Mouse (Mus musculus) intestine, postnatal 0 days (tissue): ENCODE results near the gene Neo1. TPM values are rescaled to one million over a fixed set of nuclear protein-coding genes. Genes with fewer than 3 reads are reported as not detected.

Experiments
- ATAC-seq: fragments of 200-750 bp; cut with Nextera tagmentation; 2 replicates; pipeline ENCODE4 v1.8.0; 2017; ENCODE audit warnings: mild to moderate bottlenecking, moderate TSS enrichment, moderate library complexity
- H3K27ac ChIP-seq: fragments of 300-500 bp; sonication (generic); 2 replicates; pipeline ENCODE4 v1.5.1; 2014; ENCODE audit warnings: mild to moderate bottlenecking, low read depth, low read length, moderate library complexity
- H3K27me3 ChIP-seq: fragments of 300-500 bp; sonication (generic); replicated peaks from 2 replicates; pipeline ENCODE4 v1.6.1; 2014; ENCODE audit warnings: low read length, mixed read lengths; ENCODE audit not compliant: control insufficient read depth, insufficient read depth
- H3K36me3 ChIP-seq: fragments of 300-500 bp; sonication (generic); 2 replicates; pipeline ENCODE4 v1.6.1; 2014; ENCODE audit warnings: mild to moderate bottlenecking, moderate library complexity; ENCODE audit not compliant: control insufficient read depth, insufficient read depth
- H3K4me1 ChIP-seq: fragments of 300-500 bp; sonication (generic); replicated peaks from 2 replicates; pipeline ENCODE4 v1.6.1; 2014; ENCODE audit warnings: antibody characterized with exemption, low read length, mixed read lengths; ENCODE audit not compliant: control insufficient read depth, insufficient read depth
- H3K4me2 ChIP-seq: fragments of 300-500 bp; sonication (generic); replicated peaks from 2 replicates; pipeline ENCODE4 v1.6.1; 2014; ENCODE audit warnings: low read depth, mild to moderate bottlenecking, moderate library complexity
- H3K4me3 ChIP-seq: fragments of 300-500 bp; sonication (generic); 2 replicates; pipeline ENCODE4 v1.5.1; 2014; ENCODE audit warnings: low read depth, low read length
- H3K9ac ChIP-seq: fragments of 300-500 bp; sonication (generic); 2 replicates; pipeline ENCODE4 v1.6.1; 2014; ENCODE audit warnings: mild to moderate bottlenecking, low read depth, low read length
- H3K9me3 ChIP-seq: fragments of 300-500 bp; sonication (generic); 2 replicates; pipeline ENCODE4 v1.6.1; 2016; ENCODE audit warnings: mixed run types; ENCODE audit not compliant: control insufficient read depth
- CTCF ChIP-seq: sonication (generic); IDR thresholded peaks from 2 replicates; pipeline ENCODE4 v1.5.1; 2016; ENCODE audit warnings: low read depth, mild to moderate bottlenecking, control low read depth, antibody characterized with exemption, moderate library complexity
- WGBS: fragments of 180-500 bp; shearing (Covaris S2); extraction: QIAGEN DNeasy Blood & Tissue Kit; methylation state at CpG from one replicate; pipeline ENCODE4 v1.1.7; 2014; 5-methylcytosine and 5-hydroxymethylcytosine counted together
- polyA plus RNA-seq: library from polyadenylated mRNA; unstranded; fragments of >200 nt; fragmentation: Nextera tagmentation; extraction: Ambion mirVana; gene quantifications from 2 replicates; pipeline ENCODE4 v1.2.1, GENCODE M21; 2015

Neo1 gene
- polyA plus RNA-seq, 1 experiment from 2014 or later, result 8.3 TPM

DNA sequence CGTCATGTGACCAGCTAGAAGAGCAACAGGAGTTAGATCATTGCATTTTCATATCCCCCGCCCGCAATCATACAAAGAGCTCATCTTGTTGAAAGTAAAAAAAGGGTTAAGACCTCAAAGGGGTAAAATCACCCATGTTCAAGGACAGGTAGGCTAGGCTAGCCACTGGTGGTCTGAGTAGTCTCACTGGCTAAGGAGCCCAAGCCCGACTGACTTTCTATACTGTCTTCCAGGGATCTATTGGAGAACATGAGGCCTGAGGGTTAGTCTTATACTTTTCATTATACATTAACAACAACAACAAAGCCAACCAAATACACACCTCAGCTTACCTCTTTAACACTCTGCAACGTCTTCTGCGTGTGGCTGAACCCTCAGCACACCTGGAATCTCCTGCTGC, 160.8 kb downstream of the Neo1 start:
- no peaks in the 10 kb centered on the region for H3K9me3 ChIP-seq
- no peak overlapping the region for H3K4me3 ChIP-seq
- no peaks in the 10 kb centered on the region for H3K4me1 ChIP-seq
- no peak overlapping the region for H3K9ac ChIP-seq
- H3K27me3 ChIP-seq, result no peaks in the 10 kb centered on the region
- peaks cover 8% of the 10 kb centered on the region; the same call in 1 of the 2 replicates for H3K36me3 ChIP-seq
- H3K4me2 ChIP-seq, result no peak overlapping the region
- ATAC-seq, result no peak
- 94% methylated on average over 6 of the region's 6 CpGs for WGBS
- no peak overlapping the region for H3K27ac ChIP-seq
- TF ChIP-seq CTCF, result no peak

DNA sequence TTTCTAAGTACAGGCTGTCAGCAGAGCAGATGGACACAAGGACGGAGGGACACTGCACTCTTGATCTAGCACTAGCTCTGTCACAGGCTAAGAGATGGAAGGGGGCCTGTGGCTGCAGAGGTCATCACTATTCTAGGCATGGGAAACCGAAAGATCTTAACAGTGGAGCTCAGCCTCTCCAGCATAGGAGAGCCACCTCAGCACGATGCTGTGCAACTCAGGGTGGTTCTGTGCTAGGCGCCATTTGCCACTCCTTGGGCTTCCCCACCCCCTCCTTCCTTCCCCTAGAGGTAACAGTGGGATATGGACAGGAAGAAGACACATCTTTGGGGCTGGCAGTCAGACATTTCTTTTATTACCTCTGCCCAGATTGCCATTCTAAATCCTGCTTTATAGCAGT, 161.9 kb downstream of the Neo1 start:
- H3K4me3 ChIP-seq, result no peak overlapping the region
- no peak overlapping the region for H3K27ac ChIP-seq
- 85% methylated on average over 4 of the region's 4 CpGs for WGBS
- H3K36me3 ChIP-seq, result no peaks in the 10 kb centered on the region; the same call in 1 of the 2 replicates
- H3K9ac ChIP-seq, result no peak overlapping the region
- H3K4me1 ChIP-seq, result no peaks in the 10 kb centered on the region
- H3K9me3 ChIP-seq, result no peaks in the 10 kb centered on the region
- TF ChIP-seq CTCF, result no peak
- H3K27me3 ChIP-seq, result no peaks in the 10 kb centered on the region
- H3K4me2 ChIP-seq, result no peak overlapping the region
- ATAC-seq, result no peak

DNA sequence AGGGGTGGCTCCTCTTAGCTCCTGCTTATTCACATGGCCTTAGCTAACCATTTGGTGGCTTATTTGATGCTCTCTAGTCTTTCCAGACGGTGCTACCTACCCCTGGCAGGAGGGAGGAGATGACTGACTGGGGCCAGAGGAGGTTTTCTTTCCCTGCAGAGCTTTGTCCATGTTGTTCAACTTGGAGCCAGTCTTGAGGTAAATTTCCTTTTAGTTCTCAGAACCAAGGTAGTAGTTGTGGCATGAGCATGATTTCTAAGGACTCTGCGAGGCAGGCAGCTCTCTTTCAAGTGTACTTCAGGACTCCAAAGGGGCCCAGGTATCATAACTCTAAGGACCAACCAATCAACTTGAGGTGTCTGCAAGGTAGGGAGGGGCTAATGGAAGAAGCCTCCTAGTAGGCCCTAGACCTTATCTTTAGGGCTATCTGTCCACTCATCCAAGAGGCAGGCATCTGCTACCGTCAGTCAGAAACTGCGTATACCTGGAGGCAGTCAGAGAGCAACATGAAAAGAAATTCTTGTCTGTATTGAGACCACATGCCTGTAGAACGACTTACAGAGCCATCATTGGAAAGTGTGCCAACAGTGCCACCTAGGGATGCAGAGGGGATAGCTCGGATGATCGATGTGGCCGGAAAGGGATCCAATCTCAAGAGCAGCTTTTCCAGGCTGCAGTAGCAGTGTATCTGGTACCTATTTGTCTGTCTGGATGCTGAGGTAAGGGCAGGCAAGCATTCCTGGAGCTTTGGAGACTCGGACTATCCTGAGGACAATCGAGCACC, 162.5 kb downstream of the Neo1 start:
- TF ChIP-seq CTCF, result peak; percentile 89
- H3K4me3 ChIP-seq, result no peak overlapping the region
- no peak for ATAC-seq

DNA sequence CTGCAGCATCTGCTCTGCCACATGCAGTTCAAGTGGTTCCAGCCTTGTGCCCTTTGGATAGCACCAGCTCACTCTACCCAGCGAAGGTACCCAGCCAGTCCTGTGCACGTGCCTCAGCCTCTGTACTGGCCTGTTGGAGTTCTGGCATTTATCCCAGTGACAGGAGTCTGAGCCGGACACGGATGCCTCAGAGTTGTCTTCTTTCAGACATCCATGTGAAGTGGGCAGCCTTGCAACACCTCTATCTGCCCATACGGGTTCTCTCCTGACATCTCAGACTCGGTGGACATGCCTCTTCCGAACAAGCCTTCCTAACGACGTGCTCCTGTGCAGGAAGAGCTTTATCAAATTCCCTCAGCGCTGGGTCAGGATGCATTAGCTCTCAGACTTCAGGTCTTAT, 165.1 kb downstream of the Neo1 start:
- WGBS, result 64% methylated on average over 10 of the region's 10 CpGs
- Histone ChIP-seq H3K9ac (no peak overlapping the region), H3K4me3 (no peak overlapping the region), H3K4me1 (no peaks in the 10 kb centered on the region), H3K36me3 (no peaks in the 10 kb centered on the region; the same call in 1 of the 2 replicates), H3K9me3 (no peaks in the 10 kb centered on the region), H3K27ac (no peak overlapping the region), H3K27me3 (no peaks in the 10 kb centered on the region), H3K4me2 (no peak overlapping the region)
- no peak for ATAC-seq
- TF ChIP-seq CTCF, result no peak

More for the DNA sequence above, 162.5 kb downstream of the Neo1 start:
- Histone ChIP-seq H3K9ac (no peak overlapping the region), H3K4me1 (no peaks in the 10 kb centered on the region), H3K36me3 (no peaks in the 10 kb centered on the region; the same call in 1 of the 2 replicates), H3K27me3 (no peaks in the 10 kb centered on the region), H3K4me2 (no peak overlapping the region), H3K9me3 (no peaks in the 10 kb centered on the region), H3K27ac (no peak overlapping the region)
- WGBS, result 47% methylated on average over 10 of the region's 10 CpGs

DNA sequence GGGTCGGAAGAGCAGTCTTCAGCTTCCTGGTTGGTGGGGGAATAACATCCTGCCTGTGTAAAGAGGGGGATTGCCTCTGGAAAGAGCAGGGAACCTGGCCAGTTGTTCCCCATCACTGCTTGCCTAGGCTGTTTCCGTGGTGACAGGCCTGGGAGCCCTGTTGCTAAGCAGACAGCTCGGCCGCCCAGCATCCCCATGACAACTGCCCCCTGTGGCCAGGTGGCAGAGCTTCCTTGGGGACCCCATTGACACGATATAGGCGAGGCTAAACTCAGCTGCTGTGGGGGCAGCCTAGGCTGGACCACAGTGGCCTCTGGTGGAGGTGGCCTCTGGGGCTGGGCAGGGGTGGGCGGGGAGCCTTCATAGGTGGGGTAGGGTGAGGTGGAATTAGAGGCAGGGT, 172.4 kb downstream of the Neo1 start:
- no peak overlapping the region for H3K4me3 ChIP-seq
- no peaks in the 10 kb centered on the region for H3K4me1 ChIP-seq
- no peak overlapping the region for H3K27ac ChIP-seq
- H3K27me3 ChIP-seq, result no peaks in the 10 kb centered on the region; the same call in 1 of the 2 replicates
- no peak overlapping the region for H3K9ac ChIP-seq
- 24% methylated on average over 7 of the region's 7 CpGs for WGBS
- TF ChIP-seq CTCF, result no peak
- no peak overlapping the region for H3K4me2 ChIP-seq
- no peaks in the 10 kb centered on the region for H3K36me3 ChIP-seq
- no peaks in the 10 kb centered on the region for H3K9me3 ChIP-seq
- ATAC-seq, result no peak

DNA sequence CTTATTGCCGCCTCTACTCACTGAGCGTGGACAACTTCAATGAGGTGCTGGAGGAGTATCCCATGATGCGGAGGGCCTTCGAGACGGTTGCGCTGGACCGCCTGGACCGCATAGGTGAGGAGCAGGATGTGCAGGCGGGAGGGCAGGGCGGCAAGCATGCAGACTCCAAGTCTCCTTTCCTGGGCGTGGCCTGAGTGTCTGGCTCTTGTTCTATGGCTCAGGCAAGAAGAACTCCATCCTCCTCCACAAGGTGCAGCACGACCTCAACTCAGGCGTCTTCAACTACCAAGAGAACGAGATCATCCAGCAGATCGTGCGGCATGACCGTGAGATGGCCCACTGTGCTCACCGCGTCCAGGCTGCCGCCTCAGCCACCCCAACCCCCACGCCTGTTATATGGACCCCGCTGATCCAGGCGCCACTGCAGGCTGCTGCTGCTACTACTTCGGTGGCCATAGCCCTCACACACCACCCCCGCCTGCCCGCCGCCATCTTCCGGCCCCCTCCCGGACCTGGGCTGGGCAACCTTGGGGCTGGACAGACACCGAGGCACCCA, 177.1 kb downstream of the Neo1 start:
- ATAC-seq, result no peak
- no peak overlapping the region for H3K9ac ChIP-seq
- no peaks in the 10 kb centered on the region; the same call in 1 of the 2 replicates for H3K27me3 ChIP-seq
- no peak for TF ChIP-seq CTCF
- peak overlapping the region; percentile 7; the same call in 1 of the 2 replicates for H3K4me2 ChIP-seq
- 36% methylated on average over 30 of the region's 30 CpGs for WGBS
- no peaks in the 10 kb centered on the region for H3K4me1 ChIP-seq
- H3K36me3 ChIP-seq, result no peaks in the 10 kb centered on the region
- no peaks in the 10 kb centered on the region for H3K9me3 ChIP-seq
- H3K27ac ChIP-seq, result no peak overlapping the region
- no peak overlapping the region for H3K4me3 ChIP-seq
